Mouse (Mus musculus) liver, embryonic 14.5 days (tissue): ENCODE data around the gene Galnt10. TPM values are rescaled to one million over a fixed set of nuclear protein-coding genes. Genes with fewer than 3 reads are reported as not detected.

Experiments
- ATAC-seq: fragments of 200-750 bp; cut with Nextera tagmentation; 2 replicates; pipeline ENCODE4 v1.8.0; 2017; ENCODE audit warnings: moderate number of reproducible peaks, mild to moderate bottlenecking, moderate library complexity; ENCODE audit not compliant: insufficient read depth
- DNase-seq, 3 experiments: peaks; one replicate each; pipeline ENCODE4 v3.0.0-alpha.2; 2012 to 2013; ENCODE audit warnings: low read depth in 3 of 3, low spot score in 3 of 3
- H3K27ac ChIP-seq: fragments of 300-500 bp; sonication (generic); 2 replicates; pipeline ENCODE4 v1.5.1; 2014; ENCODE audit warnings: moderate library complexity, mild to moderate bottlenecking, control low read depth, inconsistent platforms
- H3K27me3 ChIP-seq: fragments of 300-500 bp; sonication (generic); 2 replicates; pipeline ENCODE4 v1.6.1; 2014; ENCODE audit warnings: mild to moderate bottlenecking, low read length, moderate library complexity; ENCODE audit not compliant: control insufficient read depth, insufficient read depth
- H3K36me3 ChIP-seq: fragments of 300-500 bp; sonication (generic); replicated peaks from 2 replicates; pipeline ENCODE4 v1.6.1; 2014; ENCODE audit warnings: low read depth; ENCODE audit not compliant: control insufficient read depth, insufficient read depth
- H3K4me1 ChIP-seq, 2 experiments: fragments of 200-500 bp in 1 of 2; fragments of 300-500 bp in 1 of 2; sonication (generic) in 1 of 2; replicated peaks; 2 replicates each; pipeline ENCODE4 v1.6.1; 2012 to 2014; ENCODE audit warnings: antibody characterized with exemption in 1 of 2, inconsistent platforms in 1 of 2, low read length in 1 of 2; ENCODE audit not compliant: control insufficient read depth in 2 of 2, insufficient read depth in 2 of 2
- H3K4me2 ChIP-seq: fragments of 300-500 bp; sonication (generic); 2 replicates; pipeline ENCODE4 v1.6.1; 2014; ENCODE audit warnings: low read depth, mild to moderate bottlenecking, control low read depth, moderate library complexity
- H3K4me3 ChIP-seq, 2 experiments: fragments of 200-500 bp in 1 of 2; fragments of 300-500 bp in 1 of 2; sonication (generic) in 1 of 2; 2 replicates each; pipeline ENCODE4 v1.5.1; 2012 to 2014; ENCODE audit warnings: low read depth in 2 of 2, low read length in 2 of 2, mild to moderate bottlenecking in 2 of 2, control low read depth in 1 of 2, inconsistent platforms in 1 of 2, moderate library complexity in 1 of 2; ENCODE audit not compliant: insufficient read depth in 1 of 2
- H3K9ac ChIP-seq: fragments of 300-500 bp; sonication (generic); replicated peaks from 2 replicates; pipeline ENCODE4 v1.6.1; 2014; ENCODE audit warnings: mild to moderate bottlenecking, control low read depth, moderate library complexity
- H3K9me3 ChIP-seq: fragments of 300-500 bp; sonication (generic); 2 replicates; pipeline ENCODE4 v1.6.1; 2016; ENCODE audit warnings: low read length, mixed read lengths; ENCODE audit not compliant: control insufficient read depth
- CTCF ChIP-seq: IDR thresholded peaks from 2 replicates; pipeline ENCODE4 v1.5.1; 2016; ENCODE audit warnings: antibody characterized with exemption, low read depth, control low read depth
- EP300 ChIP-seq: IDR thresholded peaks from 2 replicates; pipeline ENCODE4 v1.6.1; 2016; ENCODE audit warnings: antibody characterized with exemption, low read depth
- WGBS: fragments of 180-500 bp; shearing (Covaris S2); extraction: QIAGEN DNeasy Blood & Tissue Kit; methylation state at CpG from one replicate; pipeline ENCODE4 v1.1.7; 2014; ENCODE audit not compliant: insufficient replicate concordance; 5-methylcytosine and 5-hydroxymethylcytosine counted together
- polyA plus RNA-seq, 2 experiments: library from polyadenylated mRNA; depleted of rRNA in 1 of 2; stranded (reverse) in 1 of 2; unstranded in 1 of 2; fragments of >200 nt; fragmentation: Nextera tagmentation in 1 of 2; extraction: Ambion mirVana in 1 of 2; gene quantifications; 2 replicates each; pipeline versions ENCODE4 v1.2.1 to v1.2.3; 2012 to 2014

Galnt10 gene
- polyA plus RNA-seq, 2 experiments = 13.1 to 13.9 TPM

DNA sequence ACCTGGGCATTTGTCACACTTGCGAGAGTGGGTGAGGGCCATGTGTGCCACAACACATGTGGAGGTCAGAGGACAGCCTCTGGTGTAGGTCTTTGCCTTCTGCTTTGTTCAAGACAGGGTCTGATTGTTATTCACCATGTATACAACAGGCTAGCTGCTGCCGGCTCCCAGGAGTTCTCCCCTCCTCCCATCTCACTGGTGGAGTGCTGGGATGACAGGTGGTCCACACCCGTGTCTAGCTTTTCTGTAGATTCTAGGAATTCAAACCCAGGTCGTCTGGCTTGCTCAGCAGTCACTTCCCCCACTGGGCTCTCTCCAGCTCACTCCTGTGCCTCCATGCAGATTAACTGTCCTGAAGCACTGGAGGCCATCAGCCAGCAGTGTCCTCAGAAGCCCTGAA is 80.7 kb downstream of the Galnt10 start:
- H3K4me1 ChIP-seq = no peaks in the 10 kb centered on the region
- TF ChIP-seq CTCF = no peak
- TF ChIP-seq EP300 = no peak
- no peaks in the 10 kb centered on the region for H3K9me3 ChIP-seq
- H3K4me3 ChIP-seq = no peak overlapping the region
- 61% methylated on average over 4 of the region's 4 CpGs for WGBS
- no peak overlapping the region for H3K4me2 ChIP-seq
- H3K27me3 ChIP-seq = no peaks in the 10 kb centered on the region
- peaks cover 4% of the 10 kb centered on the region for H3K36me3 ChIP-seq
- H3K9ac ChIP-seq = no peak overlapping the region
- DNase-seq (no peak), ATAC-seq (no peak)
- no peak overlapping the region for H3K27ac ChIP-seq

DNA sequence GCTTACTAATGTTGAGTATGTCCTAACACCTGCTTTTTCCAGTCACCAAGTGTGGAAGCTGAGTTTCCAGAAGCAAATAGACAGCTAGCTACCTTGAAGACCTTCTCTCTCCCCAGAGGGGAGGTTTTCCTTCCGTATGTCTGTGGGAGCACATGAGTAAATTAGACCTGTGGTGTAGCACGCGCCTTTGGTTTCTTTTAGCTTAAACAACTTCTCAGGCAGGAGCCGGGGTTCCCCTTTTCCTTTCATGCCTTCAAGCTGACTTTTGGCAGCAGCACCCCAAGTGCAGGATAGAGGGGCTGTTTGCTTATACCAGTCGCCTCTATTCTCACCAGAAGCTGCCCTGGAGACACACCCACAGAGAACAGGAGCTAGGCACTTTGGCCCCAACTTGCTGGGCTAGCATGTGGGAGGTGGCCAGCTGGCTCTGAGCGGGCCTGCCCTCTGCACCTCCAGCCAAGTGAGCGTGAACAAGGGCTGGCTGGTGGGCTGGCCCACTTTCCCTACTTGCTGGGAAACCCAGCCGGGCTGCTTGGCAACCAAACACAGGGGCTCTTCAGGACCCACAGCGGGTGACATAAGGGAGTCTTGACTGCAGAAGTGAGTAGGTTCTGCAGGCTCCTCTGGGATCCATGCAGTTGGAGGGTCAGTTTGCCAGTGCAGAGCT is 82.2 kb downstream of the Galnt10 start:
- ATAC-seq = no peak
- TF ChIP-seq EP300 = no peak
- no peak for TF ChIP-seq CTCF
- Histone ChIP-seq H3K9me3 (no peaks in the 10 kb centered on the region), H3K9ac (no peak overlapping the region), H3K4me1 (no peaks in the 10 kb centered on the region; a peak in 1 of 4 replicates), H3K27ac (no peak overlapping the region), H3K36me3 (peaks cover 4% of the 10 kb centered on the region), H3K4me3 (no peak overlapping the region), H3K4me2 (no peak overlapping the region), H3K27me3 (no peaks in the 10 kb centered on the region)
- 70% methylated on average over 9 of the region's 9 CpGs for WGBS
- DNase-seq = no peak

DNA sequence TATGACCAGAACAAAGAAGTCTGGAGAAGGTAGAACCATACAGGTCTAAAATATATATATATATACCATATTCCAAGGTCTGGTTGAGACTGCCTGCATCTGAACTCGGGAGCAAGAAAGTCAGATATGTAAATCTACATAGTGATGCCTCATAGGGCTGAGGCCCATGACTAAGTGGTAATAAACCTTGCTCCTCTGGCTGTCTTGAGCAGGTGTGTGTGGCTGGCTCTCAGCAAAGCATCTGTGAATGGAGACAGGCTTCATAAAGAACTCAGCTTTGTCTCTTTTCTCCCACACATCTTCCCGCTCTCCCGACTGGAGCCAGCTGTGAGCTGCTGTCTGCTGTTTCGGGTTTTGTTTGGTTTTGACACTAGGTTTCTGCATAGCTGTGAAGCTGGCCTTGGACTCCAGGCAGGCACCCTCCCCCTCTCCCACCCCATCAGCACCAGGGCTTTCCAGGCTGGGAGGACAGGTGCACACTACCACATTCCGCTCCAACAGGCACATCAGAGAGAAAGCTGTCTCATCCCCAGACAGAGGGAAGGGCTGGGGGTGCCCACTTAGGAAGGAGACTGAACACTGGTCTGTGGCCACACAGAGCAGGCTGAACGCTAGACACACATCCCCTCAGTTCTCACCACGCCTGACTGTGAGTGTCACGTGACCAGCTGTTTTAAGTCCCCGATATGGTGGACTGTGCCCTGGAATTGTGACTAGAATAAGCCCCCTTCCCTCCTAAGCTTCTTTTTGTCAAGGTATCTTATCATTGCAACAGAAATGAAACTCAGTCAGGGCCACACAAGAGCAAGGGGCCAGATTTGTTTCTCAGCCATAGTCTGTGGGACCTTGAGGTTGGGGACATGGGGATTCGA is 87.4 kb downstream of the Galnt10 start:
- H3K27me3 ChIP-seq = no peaks in the 10 kb centered on the region
- ATAC-seq = peak; percentile 26; the same call in 1 of the 2 replicates
- WGBS = 73% methylated on average over 10 of the region's 10 CpGs

DNA sequence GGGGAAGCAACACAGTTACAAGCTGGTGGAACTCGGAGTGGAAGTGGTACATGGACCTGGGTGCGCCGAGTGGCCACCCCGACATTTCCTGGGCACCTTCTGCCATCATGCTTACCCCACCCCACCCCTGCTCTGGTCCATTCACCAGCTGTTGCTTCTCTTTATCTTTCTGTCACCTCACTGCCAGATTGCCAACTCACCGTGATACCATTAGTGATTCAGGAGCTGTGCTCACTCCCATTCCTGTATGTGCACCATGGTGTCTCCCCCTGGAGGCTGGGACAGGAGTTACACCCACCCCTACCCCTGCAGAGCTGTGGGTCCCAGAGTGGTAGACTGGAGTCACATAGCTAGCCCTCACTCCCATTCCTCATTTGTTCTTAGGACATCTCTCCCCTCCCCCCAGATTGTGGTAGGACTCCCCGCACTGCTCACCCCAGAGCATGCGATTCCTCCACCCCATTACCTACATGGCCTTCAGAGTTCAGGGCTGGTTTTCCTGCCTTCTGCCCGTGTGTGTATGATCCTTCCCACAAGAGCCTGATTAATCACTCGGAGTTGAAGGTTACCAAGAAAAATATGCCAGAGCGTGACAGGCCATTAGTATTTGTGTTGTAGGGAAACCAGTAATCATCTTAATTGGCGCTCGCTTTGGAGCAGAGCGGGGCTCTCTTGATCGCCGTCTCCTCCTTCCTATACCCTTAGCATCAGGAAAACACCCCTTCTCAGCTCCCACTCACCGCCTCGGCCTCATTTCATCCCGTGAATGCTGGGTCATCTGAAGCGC is 102.2 kb downstream of the Galnt10 start:
- Histone ChIP-seq H3K27ac (no peak overlapping the region), H3K4me3 (no peak overlapping the region), H3K4me2 (no peak overlapping the region), H3K4me1 (no peaks in the 10 kb centered on the region), H3K27me3 (no peaks in the 10 kb centered on the region), H3K36me3 (no peaks in the 10 kb centered on the region), H3K9ac (no peak overlapping the region), H3K9me3 (no peaks in the 10 kb centered on the region)
- 82% methylated on average over 19 of the region's 19 CpGs for WGBS
- DNase-seq (peak in 2 of 3 experiments; percentile 34 to 49), ATAC-seq (no peak; the same call in 1 of the 2 replicates)
- no peak for TF ChIP-seq EP300
- peak; percentile 89 for TF ChIP-seq CTCF

More for the DNA sequence above, 87.4 kb downstream of the Galnt10 start:
- Histone ChIP-seq H3K9me3 (no peaks in the 10 kb centered on the region), H3K27ac (no peak overlapping the region), H3K4me1 (no peaks in the 10 kb centered on the region; a peak in 1 of 4 replicates), H3K9ac (no peak overlapping the region), H3K4me3 (no peak overlapping the region), H3K4me2 (no peak overlapping the region), H3K36me3 (no peaks in the 10 kb centered on the region)
- no peak for TF ChIP-seq EP300
- no peak for TF ChIP-seq CTCF
- DNase-seq = no peak
